In genomic region chr17:27559596-27559995, GRCm38 (mm10) we compare ENCODE assay signal across 11 mouse cellular contexts. TPM values are rescaled to one million over a fixed set of nuclear protein-coding genes. Genes with fewer than 3 reads are reported as not detected.
DNase-seq lines count a peak whose midpoint lies in the region; ATAC-seq and TF ChIP-seq lines count a peak whose summit lies in the region.
"Had no signal": no experiment of that assay in that cellular context is flagged by ENCODE, and none has a peak within 500 bp of the region (broad histone marks: within the 10 kb centered on the region; RNA-seq: fewer than 3 reads in every experiment).

No protein-coding gene starts in this region.

- no peak overlapping the region for H3K27ac ChIP-seq in heart, embryonic 15.5 days
- H3K27ac ChIP-seq in neural tube, embryonic 14.5 days (ENCODE audit: low read depth, low read length): no peak overlapping the region
- H3K27ac ChIP-seq in intestine, postnatal 0 days (ENCODE audit: low read depth, low read length): no peak overlapping the region

- no peak for TF ChIP-seq CTCF in intestine, postnatal 0 days (IDR thresholded peaks at IDR 0.05; ENCODE audit: low read depth)

- no peaks in the 10 kb centered on the region for H3K27me3 ChIP-seq in heart, embryonic 15.5 days
- H3K27me3 ChIP-seq in neural tube, embryonic 14.5 days (ENCODE audit: control insufficient read depth, insufficient read depth, low read length): peaks cover 3% of the 10 kb centered on the region
- no peaks in the 10 kb centered on the region for H3K27me3 ChIP-seq in intestine, postnatal 0 days (replicated peaks; ENCODE audit: control insufficient read depth, insufficient read depth, low read length)

- 81% methylated on average over 12 of the region's 12 CpGs for WGBS in heart, embryonic 15.5 days
- WGBS in neural tube, embryonic 14.5 days: 71% methylated on average over 9 of the region's 12 CpGs
- 40% methylated on average over 10 of the region's 12 CpGs for WGBS in intestine, postnatal 0 days

- no peak for DNase-seq in heart, adult 18-20 months
- no peak for DNase-seq in neural tube, embryonic 10.5 days (ENCODE audit: extremely low spot score, low spot score)
- no peak for DNase-seq in right cerebral cortex, adult 18-20 months
- DNase-seq in urinary bladder, postnatal 14 days (ENCODE audit: low spot score): no peak
- DNase-seq in left cerebral cortex, adult 9 months (ENCODE audit: low spot score in 2 of 2): no peak
- DNase-seq: heart, postnatal 14 days; kidney, postnatal 4 days had no signal

- H3K4me1 ChIP-seq in heart, embryonic 15.5 days (replicated peaks): peaks cover 52% of the 10 kb centered on the region
- H3K4me1 ChIP-seq in neural tube, embryonic 14.5 days (ENCODE audit: control insufficient read depth, insufficient read depth, low read length): peaks cover 27% of the 10 kb centered on the region
- H3K4me1 ChIP-seq in intestine, postnatal 0 days (replicated peaks; ENCODE audit: control insufficient read depth, insufficient read depth, low read length): peaks cover 3% of the 10 kb centered on the region; the same call in 1 of the 2 replicates

- H3K4me2 ChIP-seq in heart, embryonic 15.5 days: peak overlapping the region; percentile 90; the same call in 1 of the 2 replicates
- H3K4me2 ChIP-seq in neural tube, embryonic 14.5 days (ENCODE audit: low read depth, low read length): peak overlapping the region; percentile 2; the same call in 1 of the 2 replicates
- H3K4me2 ChIP-seq in intestine, postnatal 0 days (replicated peaks; ENCODE audit: low read depth): peak overlapping the region; percentile 93

- ATAC-seq in heart, embryonic 15.5 days (replicated peaks; ENCODE audit: insufficient number of reproducible peaks, insufficient read depth, low FRiP score, low read depth): no peak
- ATAC-seq in neural tube, embryonic 14.5 days (ENCODE audit: low read depth): no peak
- no peak for ATAC-seq in intestine, postnatal 0 days

- no peak overlapping the region for H3K9ac ChIP-seq in heart, embryonic 15.5 days
- H3K9ac ChIP-seq in neural tube, embryonic 14.5 days (replicated peaks; ENCODE audit: low read depth, low read length): no peak overlapping the region
- no peak overlapping the region for H3K9ac ChIP-seq in intestine, postnatal 0 days (ENCODE audit: low read depth, low read length)

- H3K4me3 ChIP-seq in heart, embryonic 15.5 days: no peak overlapping the region
- H3K4me3 ChIP-seq in neural tube, embryonic 14.5 days (ENCODE audit: low read depth, low read length): no peak overlapping the region
- H3K4me3 ChIP-seq in intestine, postnatal 0 days (ENCODE audit: low read depth, low read length): no peak overlapping the region

- no peaks in the 10 kb centered on the region for H3K36me3 ChIP-seq in heart, embryonic 15.5 days
- H3K36me3 ChIP-seq in neural tube, embryonic 14.5 days (ENCODE audit: control insufficient read depth, insufficient read depth, low read length): no peaks in the 10 kb centered on the region
- no peaks in the 10 kb centered on the region; the same call in 1 of the 2 replicates for H3K36me3 ChIP-seq in intestine, postnatal 0 days (ENCODE audit: control insufficient read depth, insufficient read depth)

- no peaks in the 10 kb centered on the region for H3K9me3 ChIP-seq in heart, embryonic 15.5 days (replicated peaks)
- H3K9me3 ChIP-seq in neural tube, embryonic 14.5 days (ENCODE audit: control insufficient read depth, low read length): no peaks in the 10 kb centered on the region
- no peaks in the 10 kb centered on the region for H3K9me3 ChIP-seq in intestine, postnatal 0 days (ENCODE audit: control insufficient read depth)

RNA-seq across cellular contexts. Expression of gene Hmga1, which starts 3.3 kb away (rescaled TPM):
- polyA plus RNA-seq in heart, embryonic 15.5 days (2015; fragmentation: Nextera tagmentation; extraction: Ambion mirVana): 95.0 and 152 TPM in 2 replicates
- 10 to 100 TPM; 47.3 to 52.7 TPM for total RNA-seq in heart, adult 18-20 months (2021)
- polyA plus RNA-seq in neural tube, embryonic 14.5 days (2014; fragmentation: Nextera tagmentation; extraction: Ambion mirVana): 129 and 141 TPM in 2 replicates
- polyA plus RNA-seq in intestine, postnatal 0 days (2015; fragmentation: Nextera tagmentation; extraction: Ambion mirVana): 108 and 116 TPM in 2 replicates

RNA-seq across cellular contexts. Expression of gene AI413582, which starts 6.0 kb away (rescaled TPM):
- polyA plus RNA-seq in heart, embryonic 15.5 days (2015; fragmentation: Nextera tagmentation; extraction: Ambion mirVana): 14.5 and 23.0 TPM in 2 replicates
- total RNA-seq in heart, adult 18-20 months (2021): 10 to 100 TPM in 1 of 2 experiments, 1 to 10 TPM in 1; 9.3 to 10.6 TPM
- polyA plus RNA-seq in neural tube, embryonic 14.5 days (2014; fragmentation: Nextera tagmentation; extraction: Ambion mirVana): 55.9 and 77.9 TPM in 2 replicates
- 80.3 and 83.0 TPM in 2 replicates for polyA plus RNA-seq in intestine, postnatal 0 days (2015; fragmentation: Nextera tagmentation; extraction: Ambion mirVana)

RNA-seq across cellular contexts. Expression of gene Grm4, which starts 38.4 kb away (rescaled TPM):
- 0.05 and 0.36 TPM in 2 replicates for polyA plus RNA-seq in heart, embryonic 15.5 days (2015; fragmentation: Nextera tagmentation; extraction: Ambion mirVana)
- total RNA-seq in heart, adult 18-20 months (2021): under 1 TPM; 0.15 to 0.18 TPM
- polyA plus RNA-seq in neural tube, embryonic 14.5 days (2014; fragmentation: Nextera tagmentation; extraction: Ambion mirVana): 7.4 and 9.1 TPM in 2 replicates
- 0.47 TPM in 2 replicates for polyA plus RNA-seq in intestine, postnatal 0 days (2015; fragmentation: Nextera tagmentation; extraction: Ambion mirVana)
- total RNA-seq: liver, adult 2 months had no signal
- polyA plus RNA-seq: liver, adult 2 months had no signal

Comparison
In these comparisons a context has a peak if more than half of its experiments do, and no peak if none do; other contexts are left out.
1. H3K4me2 ChIP-seq: peak in every context shown above with its lines; median percentile 93 in intestine, postnatal 0 days; 90 in heart, embryonic 15.5 days; 2 in neural tube, embryonic 14.5 days.